Mouse (Mus musculus) MEL (cell line): ENCODE measurements at regions not wholly inside any gene's neighbourhood (a gene's known extent, or its start where the extent isn't known, plus 50 kb on each side); places are given as distances from the start of the nearest gene placed in this dataset.

Experiments
- DNase-seq: peaks from one replicate; pipeline ENCODE4 v3.0.0; 2011; ENCODE audit warnings: low read depth, low spot score
- H3K27ac ChIP-seq: 2 replicates; pipeline ENCODE4 v1.5.1; 2012; ENCODE audit warnings: low read depth, mild to moderate bottlenecking, control low read depth, low read length, moderate library complexity; ENCODE audit not compliant: control insufficient read depth
- H3K27me3 ChIP-seq, 2 experiments: fragments of 150-350 bp in 1 of 2; sonication (generic) in 1 of 2; 2 replicates each; pipeline ENCODE4 v1.6.1; 2012; ENCODE audit warnings: low read length in 2 of 2, mild to moderate bottlenecking in 2 of 2, improper control_type of control experiment in 1 of 2, moderate library complexity in 1 of 2; ENCODE audit not compliant: insufficient read depth in 2 of 2, control insufficient read depth in 1 of 2
- H3K36me3 ChIP-seq, 2 experiments: 2 replicates each; pipeline ENCODE4 v1.6.1; 2012 to 2014; ENCODE audit warnings: low read length in 2 of 2, improper control_type of control experiment in 1 of 2, inconsistent platforms in 1 of 2, mild to moderate bottlenecking in 1 of 2; ENCODE audit not compliant: insufficient read depth in 2 of 2, control insufficient read depth in 1 of 2
- H3K4me1 ChIP-seq, 2 experiments: fragments of 150-350 bp in 1 of 2; sonication (generic) in 1 of 2; 2 replicates each; pipeline ENCODE4 v1.6.1; 2012; ENCODE audit warnings: low read length in 2 of 2, improper control_type of control experiment in 1 of 2, mild to moderate bottlenecking in 1 of 2; ENCODE audit not compliant: insufficient read depth in 2 of 2, control insufficient read depth in 1 of 2
- H3K4me3 ChIP-seq, 2 experiments: fragments of 150-350 bp in 1 of 2; sonication (generic) in 1 of 2; 2 replicates each; pipeline ENCODE4 v1.5.1; 2012; ENCODE audit warnings: low read depth in 2 of 2, low read length in 2 of 2, mild to moderate bottlenecking in 2 of 2, moderate library complexity in 2 of 2, control low read depth in 1 of 2, improper control_type of control experiment in 1 of 2; ENCODE audit not compliant: control insufficient read depth in 1 of 2, insufficient read depth in 1 of 2
- H3K79me2 ChIP-seq: 2 replicates; pipeline ENCODE4 v1.6.1; 2012; ENCODE audit warnings: mild to moderate bottlenecking, low read length, moderate library complexity; ENCODE audit not compliant: control insufficient read depth, poor library complexity, insufficient read depth
- H3K9ac ChIP-seq: 2 replicates; pipeline ENCODE4 v1.6.1; 2012; ENCODE audit warnings: low read depth, mild to moderate bottlenecking, control low read depth, low read length, moderate library complexity; ENCODE audit not compliant: control insufficient read depth, poor library complexity, severe bottlenecking
- H3K9me3 ChIP-seq: fragments of 150-350 bp; sonication (generic); replicated peaks from 2 replicates; pipeline ENCODE4 v1.6.1; 2012; ENCODE audit warnings: mild to moderate bottlenecking, low read length, improper control_type of control experiment, moderate library complexity; ENCODE audit not compliant: insufficient read depth
- CHD2 ChIP-seq: IDR thresholded peaks from 2 replicates; pipeline ENCODE4 v1.6.1; 2011; ENCODE audit warnings: low read length, improper control_type of control experiment
- CTCF ChIP-seq, 3 experiments: IDR thresholded peaks in 2 of 3; conservative IDR thresholded peaks in 1 of 3; 2 replicates each; pipeline ENCODE4 v1.5.1; 2011 to 2012; ENCODE audit warnings: low read length in 3 of 3, low read depth in 2 of 3, mild to moderate bottlenecking in 2 of 3, improper control_type of control experiment in 1 of 3, inconsistent platforms in 1 of 3, mixed read lengths in 1 of 3, moderate library complexity in 1 of 3; ENCODE audit not compliant: control insufficient read depth in 1 of 3, insufficient read depth in 1 of 3, poor library complexity in 1 of 3, severe bottlenecking in 1 of 3
- E2F4 ChIP-seq: IDR thresholded peaks from 2 replicates; pipeline ENCODE4 v1.6.1; 2011; ENCODE audit warnings: low read depth, low read length, improper control_type of control experiment, borderline replicate concordance
- EP300 ChIP-seq, 2 experiments: IDR thresholded peaks; 2 replicates each; pipeline ENCODE4 v1.6.1; 2011; ENCODE audit warnings: improper control_type of control experiment in 2 of 2, low read length in 2 of 2, low read depth in 1 of 2, mild to moderate bottlenecking in 1 of 2
- ETS1 ChIP-seq: IDR thresholded peaks from 2 replicates; pipeline ENCODE4 v1.6.1; 2012; ENCODE audit warnings: low read depth, mild to moderate bottlenecking, inconsistent platforms, low read length, improper control_type of control experiment, moderate library complexity
- GABPA ChIP-seq: IDR thresholded peaks from 2 replicates; pipeline ENCODE4 v1.6.1; 2012; ENCODE audit warnings: low read depth, mild to moderate bottlenecking, inconsistent platforms, low read length, improper control_type of control experiment, moderate library complexity
- JUND ChIP-seq: IDR thresholded peaks from 2 replicates; pipeline ENCODE4 v1.6.1; 2011; ENCODE audit warnings: low read depth, mild to moderate bottlenecking, improper control_type of control experiment, low read length
- KAT2A ChIP-seq: conservative IDR thresholded peaks from 2 replicates; pipeline ENCODE4 v1.6.1; 2012; ENCODE audit warnings: low read depth, low read length, improper control_type of control experiment, inconsistent platforms
- MAFK ChIP-seq: IDR thresholded peaks from 2 replicates; pipeline ENCODE4 v1.6.1; 2011; ENCODE audit warnings: low read depth, mild to moderate bottlenecking, low read length, improper control_type of control experiment, borderline replicate concordance
- MXI1 ChIP-seq: IDR thresholded peaks from 2 replicates; pipeline ENCODE4 v1.6.1; 2011; ENCODE audit warnings: mild to moderate bottlenecking, low read depth, low read length, improper control_type of control experiment
- NELFE ChIP-seq: IDR thresholded peaks from 2 replicates; pipeline ENCODE4 v1.6.1; 2011; ENCODE audit warnings: low read depth, low read length, improper control_type of control experiment
- POLR2A ChIP-seq, 2 experiments: IDR thresholded peaks; 2 replicates each; pipeline ENCODE4 v1.6.1; 2011 to 2012; ENCODE audit warnings: low read length in 2 of 2, mild to moderate bottlenecking in 2 of 2, control low read depth in 1 of 2, improper control_type of control experiment in 1 of 2, low read depth in 1 of 2, moderate library complexity in 1 of 2; ENCODE audit not compliant: control insufficient read depth in 1 of 2, insufficient read depth in 1 of 2, poor library complexity in 1 of 2
- POLR2AphosphoS2 ChIP-seq: IDR thresholded peaks from 2 replicates; pipeline ENCODE4 v1.6.1; 2011; ENCODE audit warnings: low read length, improper control_type of control experiment
- POLR2AphosphoS5 ChIP-seq: IDR thresholded peaks from 2 replicates; pipeline ENCODE4 v1.6.1; 2012; ENCODE audit warnings: low read depth, borderline replicate concordance, mild to moderate bottlenecking, inconsistent platforms, low read length, moderate library complexity, mixed read lengths
- RCOR1 ChIP-seq: IDR thresholded peaks from 2 replicates; pipeline ENCODE4 v1.6.1; 2012; ENCODE audit warnings: low read depth, mild to moderate bottlenecking, inconsistent platforms, low read length, improper control_type of control experiment
- SIN3A ChIP-seq: IDR thresholded peaks from 2 replicates; pipeline ENCODE4 v1.6.1; 2012; ENCODE audit warnings: low read length, improper control_type of control experiment, inconsistent platforms
- TAL1 ChIP-seq: IDR thresholded peaks from 2 replicates; pipeline ENCODE4 v1.6.1; 2012; ENCODE audit warnings: mild to moderate bottlenecking, inconsistent platforms, low read length, moderate library complexity, mixed read lengths
- TCF12 ChIP-seq: IDR thresholded peaks from 2 replicates; pipeline ENCODE4 v1.6.1; 2014; ENCODE audit warnings: low read depth, mild to moderate bottlenecking, inconsistent platforms, low read length, improper control_type of control experiment, moderate library complexity
- UBTF ChIP-seq: IDR thresholded peaks from 2 replicates; pipeline ENCODE4 v1.6.1; 2012; ENCODE audit warnings: low read depth, mild to moderate bottlenecking, inconsistent platforms, low read length, improper control_type of control experiment, moderate library complexity, borderline replicate concordance; ENCODE audit not compliant: insufficient read depth
- USF1 ChIP-seq: IDR thresholded peaks from 2 replicates; pipeline ENCODE4 v1.6.1; 2014; ENCODE audit warnings: low read depth, mild to moderate bottlenecking, inconsistent platforms, low read length, improper control_type of control experiment, moderate library complexity
- USF2 ChIP-seq, 2 experiments: IDR thresholded peaks; 2 replicates each; pipeline ENCODE4 v1.6.1; 2011 to 2012; ENCODE audit warnings: improper control_type of control experiment in 2 of 2, low read length in 2 of 2, borderline replicate concordance in 1 of 2, inconsistent platforms in 1 of 2, low read depth in 1 of 2, mild to moderate bottlenecking in 1 of 2; ENCODE audit not compliant: insufficient read depth in 1 of 2
- ZKSCAN1 ChIP-seq: IDR thresholded peaks from 2 replicates; pipeline ENCODE4 v1.6.1; 2012; ENCODE audit warnings: low read depth, mild to moderate bottlenecking, inconsistent platforms, low read length, improper control_type of control experiment, moderate library complexity

GRCm38 (mm10) chr13:78483760-78484357 lies 284.3 kb upstream of the Nr2f1 start:
- H3K27ac ChIP-seq, result no peak overlapping the region
- H3K9me3 ChIP-seq, result no peaks in the 10 kb centered on the region
- peaks cover 2 to 13% of the 10 kb centered on the region in 2 experiments; a peak in 2 of 4 replicates for H3K4me1 ChIP-seq
- H3K79me2 ChIP-seq, result no peaks in the 10 kb centered on the region; the same call in 1 of the 2 replicates
- H3K27me3 ChIP-seq, result no peaks in the 10 kb centered on the region
- H3K9ac ChIP-seq, result no peak overlapping the region
- H3K4me3 ChIP-seq, result no peak overlapping the region
- H3K36me3 ChIP-seq, result peaks cover 0 to 6% of the 10 kb centered on the region in 2 experiments; a peak in 2 of 4 replicates
- DNase-seq, result no peak
- TF ChIP-seq SIN3A (no peak), RCOR1 (no peak), GABPA (no peak)

GRCm38 (mm10) chr13:78482929-78483759 lies 283.6 kb upstream of the Nr2f1 start:
- peaks cover 0 to 6% of the 10 kb centered on the region in 2 experiments; a peak in 2 of 4 replicates for H3K36me3 ChIP-seq
- H3K4me3 ChIP-seq, result peak overlapping the region in 1 of 2 experiments; percentile 4; a peak in 2 of 4 replicates
- no peak overlapping the region for H3K27ac ChIP-seq
- peak; percentile 74 for DNase-seq
- no peaks in the 10 kb centered on the region; the same call in 1 of the 2 replicates for H3K79me2 ChIP-seq
- H3K9ac ChIP-seq, result no peak overlapping the region
- no peaks in the 10 kb centered on the region for H3K9me3 ChIP-seq
- peaks cover 2 to 13% of the 10 kb centered on the region in 2 experiments; a peak in 2 of 4 replicates for H3K4me1 ChIP-seq
- TF ChIP-seq RCOR1 (peak; percentile 84), POLR2AphosphoS2 (no peak), POLR2A (IDR thresholded peaks at IDR 0.05; ENCODE audit: control insufficient read depth in 1 of 2, insufficient read depth in 1 of 2, low read depth in 1 of 2, low read length in 2 of 2, poor library complexity in 1 of 2) (no peak), TAL1 (no peak), USF1 (no peak), NELFE (no peak), GABPA (no peak), UBTF (no peak), KAT2A (no peak), EP300 (IDR thresholded peaks at IDR 0.05; ENCODE audit: low read depth in 1 of 2, low read length in 2 of 2) (peak in 1 of 2 experiments; percentile 21; a peak in 1 of 4 replicates), CTCF (IDR thresholded peaks at IDR 0.05 in 2 of 3, conservative IDR thresholded peaks at IDR 0.05 in 1 of 3; ENCODE audit: control insufficient read depth in 1 of 3, insufficient read depth in 1 of 3, low read depth in 2 of 3, low read length in 3 of 3, poor library complexity in 1 of 3, severe bottlenecking in 1 of 3) (no peak), ETS1 (peak; percentile 61), CHD2 (no peak), POLR2AphosphoS5 (no peak), ZKSCAN1 (no peak), TCF12 (no peak), E2F4 (no peak), JUND (no peak), MXI1 (no peak), MAFK (peak; percentile 99), USF2 (IDR thresholded peaks at IDR 0.05; ENCODE audit: borderline replicate concordance in 1 of 2, insufficient read depth in 1 of 2, low read depth in 1 of 2, low read length in 2 of 2) (no peak)
- H3K27me3 ChIP-seq, result no peaks in the 10 kb centered on the region
